Mouse (Mus musculus) adrenal gland, postnatal 10 days (tissue): ENCODE measurements around the gene Esr1. TPM values are rescaled to one million over a fixed set of nuclear protein-coding genes. Genes with fewer than 3 reads are reported as not detected.

Experiments used
- DNase-seq: peaks from one replicate; pipeline ENCODE4 v3.0.0; 2021; ENCODE audit warnings: mixed read lengths
- total RNA-seq, 2 experiments: library from RNA; stranded (reverse); gene quantifications; 2 replicates each; pipeline ENCODE4 v1.2.3; 2021

Gene Esr1
- total RNA-seq, 2 experiments from 2014 or later, result 16.2 to 24.5 TPM

DNA sequence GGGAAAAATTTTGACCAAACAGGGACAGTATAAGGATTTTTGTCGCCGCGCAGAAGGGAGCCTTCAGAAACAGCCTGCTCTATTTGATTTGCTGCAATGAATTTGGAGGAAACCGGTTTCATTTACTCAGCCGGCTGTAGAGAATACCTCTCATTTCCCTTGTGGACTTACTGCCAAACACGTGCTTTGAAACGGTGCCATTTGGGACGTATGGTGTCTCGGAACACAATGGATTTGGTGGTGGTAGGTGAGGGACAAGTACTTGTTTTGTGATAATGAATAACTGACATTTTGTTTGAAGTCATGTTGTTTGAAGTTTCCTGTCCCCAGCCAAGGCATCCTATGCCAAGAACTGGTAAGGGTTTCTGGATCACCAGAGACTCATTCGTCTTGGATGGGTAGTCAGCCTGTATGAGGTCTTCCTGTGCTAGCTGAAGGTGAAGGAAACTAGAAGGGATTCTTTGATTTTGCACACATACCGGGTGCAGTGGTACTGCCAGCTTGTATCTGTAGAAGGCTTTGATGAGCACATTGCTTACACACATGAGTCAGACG lies 72.4 kb downstream of the Esr1 start:
- DNase-seq, result no peak

DNA sequence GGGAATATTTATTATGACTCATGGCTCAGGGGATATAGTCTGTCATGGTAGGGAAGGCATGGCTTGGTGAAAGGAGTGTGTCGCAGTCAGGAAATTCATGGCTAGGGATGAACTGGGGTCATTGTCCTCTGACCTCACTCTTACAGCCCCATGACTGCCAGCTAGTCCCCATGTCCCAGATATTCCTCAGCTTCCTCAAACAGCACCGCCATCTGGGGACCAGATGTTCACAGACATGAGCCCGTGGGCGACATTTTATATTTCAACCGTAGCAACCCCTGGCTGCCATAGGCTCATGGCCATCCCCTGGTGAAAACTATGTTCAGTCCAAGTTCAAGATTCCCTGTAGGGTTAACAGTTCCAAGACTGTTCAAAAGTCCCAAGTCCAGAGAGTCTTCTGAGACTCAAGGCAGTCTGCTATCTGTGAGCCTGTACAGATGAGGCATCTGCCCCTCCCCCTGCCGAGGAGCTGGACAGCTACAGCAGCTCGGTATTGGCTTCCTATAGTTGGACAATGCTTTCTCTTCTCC lies 83.0 kb downstream of the Esr1 start:
- peak; percentile 29 for DNase-seq

- DNase-seq, result peak; percentile 65
These were observed 98.5 kb downstream of the Esr1 start for GRCm38 (mm10) chr10:4709915-4710314.

DNA sequence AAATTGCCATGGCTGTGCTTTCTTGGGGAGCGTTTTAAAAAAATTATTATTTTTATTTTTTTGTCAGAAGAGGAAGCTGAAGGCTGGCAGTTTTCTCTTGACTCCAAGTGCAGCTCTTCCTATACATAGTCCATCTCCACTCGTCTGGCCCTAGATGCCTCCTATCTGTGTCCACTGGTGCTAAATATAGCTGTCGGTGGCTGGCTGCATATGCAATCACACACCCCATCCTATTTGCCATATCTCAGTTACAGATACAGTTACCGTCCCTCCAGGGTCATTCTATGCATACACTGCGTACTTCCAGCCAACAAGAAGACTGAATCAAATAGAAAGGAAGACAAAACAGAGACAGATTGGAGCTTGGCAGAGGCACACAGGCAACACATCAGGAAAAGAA lies 100.0 kb downstream of the Esr1 start:
- DNase-seq, result no peak

GRCm38 (mm10) chr10:4712061-4712908 lies 100.9 kb downstream of the Esr1 start:
- peak; percentile 38 for DNase-seq

DNA sequence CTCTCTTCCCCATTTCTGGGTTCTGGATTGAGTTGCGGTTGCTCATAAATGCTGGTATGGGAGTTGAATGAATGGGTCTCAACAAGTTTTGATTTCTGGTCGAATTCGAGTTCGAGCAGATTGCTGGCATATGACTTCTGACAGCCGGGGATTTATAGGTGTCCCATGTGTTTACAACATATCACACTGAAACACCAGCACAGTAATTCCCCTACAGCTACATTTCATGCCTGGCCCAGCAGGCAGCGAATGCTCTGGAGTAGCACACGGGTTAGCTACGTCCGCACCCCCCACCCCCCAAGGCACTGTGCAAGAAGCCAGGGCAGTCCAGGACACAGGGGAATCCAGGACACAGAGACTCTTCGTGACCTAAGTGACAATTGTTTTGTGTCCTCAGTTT lies 102.0 kb downstream of the Esr1 start:
- DNase-seq, result peak; percentile 33

DNA sequence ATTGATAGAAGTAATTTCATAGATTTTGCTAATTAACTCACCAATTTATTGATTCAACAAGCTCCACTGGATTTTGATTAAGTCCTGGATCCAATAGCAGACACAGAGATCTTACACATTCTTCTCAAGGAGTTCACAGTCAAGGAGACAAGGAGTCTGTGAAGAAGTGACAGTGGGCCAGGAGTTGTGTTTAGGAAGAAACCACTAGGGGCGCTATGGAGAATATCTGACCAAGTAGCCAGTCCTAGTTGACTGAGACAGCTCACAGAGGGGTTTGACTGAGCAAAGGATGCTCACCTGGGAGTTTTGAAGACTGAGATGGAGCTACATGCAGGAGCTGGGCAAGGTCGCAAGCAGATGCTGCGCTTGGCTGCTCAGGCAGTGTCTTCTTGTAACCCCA lies 113.5 kb downstream of the Esr1 start:
- DNase-seq, result no peak

GRCm38 (mm10) chr10:4726141-4726540 lies 114.7 kb downstream of the Esr1 start:
- DNase-seq, result no peak

DNA sequence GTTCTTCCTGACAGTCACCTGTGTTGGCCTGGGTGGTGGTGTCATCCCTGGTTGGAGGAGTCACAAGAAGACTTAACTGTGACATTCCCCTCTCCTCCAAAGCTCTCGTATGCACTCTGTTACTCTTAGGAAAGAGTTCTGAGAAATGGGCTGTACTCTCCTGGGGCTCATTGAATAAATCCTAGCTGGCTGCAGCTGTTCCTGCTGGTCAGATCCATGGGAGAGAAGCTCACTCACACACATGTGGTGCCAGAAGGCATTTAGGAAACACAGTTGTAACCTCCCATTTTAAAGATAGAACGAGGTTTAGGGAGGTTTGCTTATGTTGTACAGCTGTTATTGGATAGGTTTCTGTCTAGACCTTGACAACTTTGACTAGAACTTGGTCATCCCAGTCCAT lies 120.9 kb downstream of the Esr1 start:
- DNase-seq, result peak; percentile 8

- DNase-seq, result peak; percentile 14
These were observed 122.6 kb downstream of the Esr1 start for GRCm38 (mm10) chr10:4733987-4734386.

DNA sequence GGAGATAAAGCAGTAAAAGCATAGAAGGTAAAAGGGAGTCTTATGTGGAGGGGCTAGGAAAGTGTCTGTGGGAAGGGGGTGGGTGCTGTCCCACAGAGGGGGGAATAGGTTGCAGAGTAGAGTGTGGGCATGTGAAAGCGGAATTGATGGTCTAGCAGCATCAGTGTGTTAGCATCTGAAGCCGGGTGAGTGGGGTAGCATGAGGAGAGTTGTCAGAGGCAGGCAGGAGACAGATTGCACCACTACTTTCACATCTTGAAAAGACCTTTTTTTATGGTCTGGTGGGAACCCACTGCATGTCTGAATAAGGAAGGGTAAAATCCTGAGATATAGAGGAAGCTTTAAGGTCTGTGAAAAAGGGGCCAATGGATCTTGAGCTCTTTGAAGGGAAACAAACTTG lies 123.5 kb downstream of the Esr1 start:
- DNase-seq, result no peak

GRCm38 (mm10) chr10:4738311-4738710 lies 126.9 kb downstream of the Esr1 start:
- DNase-seq, result no peak

DNA sequence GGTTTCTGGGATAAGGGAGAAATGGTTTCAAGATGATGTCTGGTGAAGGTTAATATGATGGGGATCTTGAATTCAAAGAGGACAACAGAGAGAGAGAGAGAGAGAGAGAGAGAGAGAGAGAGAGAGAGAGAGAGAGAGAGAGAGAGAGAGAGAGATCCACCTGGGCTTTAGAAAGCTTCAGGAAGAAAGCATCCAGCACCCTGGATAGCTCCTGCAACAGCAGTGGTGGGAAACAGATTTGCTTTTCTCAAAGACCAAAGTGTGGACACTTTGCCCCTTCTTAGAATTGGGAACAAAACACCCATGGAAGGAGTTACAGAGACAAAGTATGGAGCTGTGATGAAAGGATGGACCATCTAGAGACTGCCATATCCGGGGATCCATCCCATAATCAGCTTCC lies 139.7 kb downstream of the Esr1 start:
- DNase-seq, result peak; percentile 22

- DNase-seq, result no peak
These were observed 141.6 kb downstream of the Esr1 start for GRCm38 (mm10) chr10:4752977-4753376.

DNA sequence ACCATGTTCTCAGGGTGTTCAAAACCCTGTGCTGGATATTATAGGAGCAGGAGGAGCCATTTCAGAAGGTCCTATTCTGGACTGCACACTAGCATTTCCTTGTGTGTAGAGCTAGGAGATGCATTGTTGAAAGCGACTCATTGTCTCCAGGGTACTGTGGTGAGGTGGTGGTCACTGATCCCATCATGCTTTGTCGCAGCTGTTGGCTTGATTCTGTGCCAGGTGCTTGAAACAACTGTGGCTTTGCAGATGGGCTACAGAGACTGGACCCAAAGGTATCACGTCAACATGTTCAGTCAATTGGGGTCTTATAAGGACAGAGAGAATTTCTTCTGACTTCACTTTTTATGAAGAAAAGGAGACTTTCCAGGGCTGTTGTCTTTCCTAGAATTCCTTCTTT lies 164.1 kb downstream of the Esr1 start:
- DNase-seq, result no peak

DNA sequence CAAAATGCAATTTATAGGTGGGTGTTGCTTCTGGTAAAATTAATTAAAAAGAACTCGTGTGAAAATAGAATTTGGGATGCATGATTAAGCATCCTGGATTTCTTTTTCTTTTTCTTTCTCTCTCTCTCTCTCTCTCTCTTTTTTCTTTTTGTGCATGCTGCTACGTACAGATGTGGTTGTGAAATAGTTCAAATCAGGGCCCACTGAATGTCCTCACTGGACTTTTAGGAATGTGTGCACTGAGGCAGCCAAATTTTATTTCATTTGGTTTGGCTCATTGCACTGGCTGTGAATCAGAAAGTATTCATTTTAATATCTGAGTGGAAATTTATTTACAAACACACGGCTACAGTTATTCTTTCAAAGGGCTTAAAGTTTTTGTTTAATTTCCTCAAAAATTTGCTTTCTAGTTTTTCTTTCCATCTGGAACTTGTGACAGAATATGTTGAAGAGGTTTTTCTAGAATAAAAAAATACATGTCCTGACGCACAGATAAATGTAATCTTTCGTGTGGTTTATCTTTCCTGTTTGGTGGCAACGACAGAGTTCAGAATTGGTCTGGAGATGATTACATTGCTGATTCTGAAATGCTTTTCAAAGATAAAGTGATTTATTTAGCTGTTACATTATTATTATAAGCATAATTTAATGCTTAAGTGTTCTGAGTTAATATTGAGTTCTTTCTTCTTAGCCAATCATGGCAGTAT lies 164.8 kb downstream of the Esr1 start:
- DNase-seq, result peak; percentile 21

GRCm38 (mm10) chr10:4776714-4777090 lies 165.3 kb downstream of the Esr1 start:
- no peak for DNase-seq

DNA sequence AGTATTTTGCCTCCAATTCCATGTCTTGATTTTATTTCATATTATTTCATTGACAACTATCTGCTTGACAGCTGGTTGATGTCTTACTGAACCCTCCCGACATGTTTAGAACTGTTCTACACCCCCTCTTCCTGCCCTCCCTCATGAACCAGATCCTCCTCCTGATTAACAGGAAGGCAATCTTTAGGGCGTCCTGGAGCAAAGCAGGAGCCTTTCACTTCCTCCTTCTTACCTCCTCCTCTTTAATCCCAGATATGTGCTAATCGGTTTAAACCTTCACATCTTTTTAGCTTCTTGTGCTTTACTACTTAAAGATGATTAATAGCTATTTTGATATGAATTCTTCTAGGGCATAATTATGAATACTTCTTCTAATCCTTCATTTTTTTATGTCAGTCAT lies 166.6 kb downstream of the Esr1 start:
- DNase-seq, result no peak

DNA sequence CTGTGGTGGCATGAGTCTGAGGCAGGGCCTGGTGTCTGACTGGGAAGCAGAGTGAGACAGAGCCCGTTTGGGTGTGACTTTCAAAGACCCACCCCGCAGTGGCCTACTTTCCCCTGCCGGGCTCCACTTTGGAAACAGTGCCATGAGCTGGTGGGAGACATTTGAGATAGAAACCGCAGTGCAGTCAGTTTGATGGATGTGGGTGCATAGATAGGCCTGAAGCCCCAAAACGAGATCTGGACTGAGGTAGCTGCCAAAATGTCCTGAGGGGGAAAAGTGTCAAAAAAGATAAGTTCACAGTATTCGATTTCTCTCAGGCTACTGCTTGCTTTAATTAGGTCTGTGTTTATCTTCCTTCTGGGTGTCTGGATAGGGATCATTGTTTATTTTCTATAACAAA lies 169.5 kb downstream of the Esr1 start:
- no peak for DNase-seq

GRCm38 (mm10) chr10:4787003-4787628 lies 175.7 kb downstream of the Esr1 start:
- no peak for DNase-seq

DNA sequence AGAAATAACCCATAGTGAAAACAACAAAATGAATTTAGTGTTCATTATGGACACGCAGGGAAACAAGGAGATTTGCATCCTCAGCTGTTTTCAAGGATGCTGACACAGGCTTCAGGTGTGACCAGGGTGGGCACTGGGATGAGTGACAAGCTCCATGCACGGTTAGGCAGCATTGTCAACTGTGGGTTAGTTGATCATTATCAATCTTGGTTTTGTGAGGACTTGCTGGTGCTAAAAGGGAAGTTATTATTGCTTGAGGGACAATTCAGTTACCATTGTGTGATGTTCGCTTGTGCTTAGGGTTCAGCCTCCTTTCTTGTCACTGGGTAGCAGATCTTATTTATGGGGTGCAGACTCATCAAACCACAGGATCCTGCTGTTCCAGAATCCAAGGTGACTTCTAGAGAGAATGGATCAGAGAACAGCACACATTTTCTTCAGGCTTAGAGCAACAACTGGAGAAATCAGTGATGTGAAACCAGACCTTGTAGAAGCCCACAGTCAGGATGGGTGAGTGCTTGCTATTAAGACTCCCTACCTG lies 186.9 kb downstream of the Esr1 start:
- DNase-seq, result no peak

DNA sequence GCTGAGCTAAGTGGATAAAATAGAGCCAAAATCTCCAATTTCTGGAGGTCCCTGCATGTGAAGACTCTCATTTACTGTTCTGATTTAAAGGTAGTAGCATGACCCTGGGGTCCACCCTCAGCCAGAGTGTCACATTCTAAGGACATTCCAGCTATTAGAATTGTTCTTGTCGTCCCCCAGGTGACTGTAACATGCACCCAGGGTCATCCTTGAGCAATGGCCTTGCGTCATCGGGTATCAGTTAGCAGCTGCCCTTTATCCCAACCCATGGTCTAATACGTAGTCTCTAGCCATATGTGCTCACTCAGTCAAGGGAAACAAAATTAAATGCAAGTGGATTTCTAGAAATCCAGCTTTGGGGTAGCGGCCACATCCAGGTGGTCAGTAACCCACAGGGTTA lies 213.0 kb downstream of the Esr1 start:
- DNase-seq, result peak; percentile 10
